Comparison of ENCODE assay signal across 9 mouse cellular contexts in genomic region chr3:95988969-95989368, GRCm38 (mm10). TPM values are rescaled to one million over a fixed set of nuclear protein-coding genes. Genes with fewer than 3 reads are reported as not detected.
DNase-seq lines count a peak whose midpoint lies in the region.
"Had no signal": no experiment of that assay in that cellular context is flagged by ENCODE, and none has a peak within 500 bp of the region (broad histone marks: within the 10 kb centered on the region; RNA-seq: fewer than 3 reads in every experiment).

No protein-coding gene starts in this region.

- H3K4me1 ChIP-seq in heart, embryonic 10.5 days = peaks cover 87% of the 10 kb centered on the region

- no peak for DNase-seq in heart, embryonic 10.5 days (ENCODE audit: low spot score)
- no peak for DNase-seq in heart, adult 8-10 months (ENCODE audit: low spot score)
- peak; percentile 82 for DNase-seq in adrenal gland, postnatal 14 days
- peak; percentile 83 for DNase-seq in gastrocnemius, postnatal 10 days
- peak; percentile 79 to 83 for DNase-seq in kidney, postnatal 25 days
- no peak for DNase-seq in embryo, embryonic 9.5 days (ENCODE audit: extremely low spot score)
- DNase-seq in urinary bladder, adult 2 months (ENCODE audit: low spot score) = no peak
- DNase-seq in liver = no peak

- 0 out of 2 replicates have a peak overlapping the region, but pooled peaks have one; percentile 13 for H3K4me3 ChIP-seq in heart, embryonic 10.5 days

- no peaks in the 10 kb centered on the region for H3K9me3 ChIP-seq in heart, embryonic 10.5 days

- H3K36me3 ChIP-seq in heart, embryonic 10.5 days = peaks cover 62% of the 10 kb centered on the region

- 69% methylated on average over 10 of the region's 10 CpGs for WGBS in heart, embryonic 10.5 days

- H3K27ac ChIP-seq in heart, embryonic 10.5 days = peak overlapping the region; percentile 53

- no peaks in the 10 kb centered on the region for H3K27me3 ChIP-seq in heart, embryonic 10.5 days (ENCODE audit: insufficient read depth, poor library complexity, severe bottlenecking)
- H3K27me3 ChIP-seq: CH12.LX had no signal

RNA-seq across cellular contexts. Expression of gene Plekho1, which starts 6.8 kb away (rescaled TPM):
- polyA plus RNA-seq in heart, embryonic 10.5 days (2016; fragmentation: Nextera tagmentation; extraction: Ambion mirVana) = 75.1 and 88.2 TPM in 2 replicates
- total RNA-seq in heart, adult 8-10 months (2022) = 10 to 100 TPM; 55.7 to 68.3 (median 61.1) TPM
- 29.4 and 47.2 TPM in 2 replicates for total RNA-seq in adrenal gland, postnatal 14 days (2021)
- 10 to 100 TPM; 56.2 to 67.9 TPM for total RNA-seq in gastrocnemius, postnatal 10 days (2021)
- 196 and 224 TPM in 2 replicates for polyA plus RNA-seq in urinary bladder, adult 2 months (2012; rRNA removed)

RNA-seq across cellular contexts. Expression of gene Anp32e, which starts 59.9 kb away (rescaled TPM):
- polyA plus RNA-seq in heart, embryonic 10.5 days (2016; fragmentation: Nextera tagmentation; extraction: Ambion mirVana) = 209 and 212 TPM in 2 replicates
- 10 to 100 TPM; 76.7 to 95.7 (median 82.9) TPM for total RNA-seq in heart, adult 8-10 months (2022)
- total RNA-seq in adrenal gland, postnatal 14 days (2021) = 94.6 and 102 TPM in 2 replicates
- 100 to 1,000 TPM in 1 of 2 experiments, 10 to 100 TPM in 1; 87.3 to 101 TPM for total RNA-seq in gastrocnemius, postnatal 10 days (2021)
- polyA plus RNA-seq in urinary bladder, adult 2 months (2012; rRNA removed) = 53.4 and 78.9 TPM in 2 replicates

Comparison
In these comparisons a context has a peak if more than half of its experiments do, and no peak if none do; other contexts are left out.
1. DNase-seq: peak in adrenal gland, postnatal 14 days (single experiment), gastrocnemius, postnatal 10 days (single experiment) and kidney, postnatal 25 days (2 of 2); none in heart, embryonic 10.5 days (single experiment), heart, adult 8-10 months (single experiment), embryo, embryonic 9.5 days (single experiment), urinary bladder, adult 2 months (single experiment) and liver (single experiment).